Mouse (Mus musculus): ENCODE data around the gene Ifrd2.

The Ifrd2 gene

DNA sequence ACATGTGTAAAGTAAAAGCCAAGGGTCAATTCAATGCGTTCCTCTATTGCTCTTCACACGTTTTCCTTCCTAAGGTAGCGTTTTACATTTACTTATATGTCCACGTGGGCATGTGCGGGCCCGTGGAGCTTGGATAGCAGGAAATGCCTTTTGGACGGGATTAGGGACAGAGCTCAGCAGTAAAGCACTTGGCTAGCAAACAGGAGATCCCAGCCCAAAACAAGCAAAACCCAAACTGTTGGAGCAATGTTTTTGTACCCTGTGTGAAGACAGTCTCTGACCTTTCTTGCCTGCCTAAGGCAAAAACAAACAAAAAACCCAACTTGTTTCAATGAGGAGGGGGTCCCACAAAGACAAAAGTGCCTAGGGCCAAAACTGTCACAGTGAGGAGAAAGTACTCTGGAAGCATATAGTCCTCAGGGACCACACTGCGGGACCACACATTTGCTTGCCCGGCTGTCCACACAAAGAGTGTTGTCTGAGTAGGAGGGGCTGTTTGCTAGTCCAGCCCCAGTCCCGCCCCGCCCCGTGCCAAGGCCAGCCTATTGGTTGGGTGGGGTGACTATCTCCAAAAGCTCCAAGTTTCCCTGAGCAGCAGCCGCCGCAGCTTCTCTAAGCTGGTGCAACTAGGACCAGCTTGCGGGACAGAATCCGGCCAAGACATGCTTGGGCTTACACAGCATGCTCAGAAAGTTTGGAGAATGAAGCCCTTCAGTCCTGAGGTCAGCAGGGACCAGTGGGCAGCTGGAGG lies 10.9 kb upstream of the Ifrd2 start, which contains the start of gene Hyal1:
Gene Hyal1, plus strand, starts transcription at position 571 of the 751 bp plus-strand sequence.
- DNase-seq, result peak in 1 of 2 experiments; percentile 55

DNA sequence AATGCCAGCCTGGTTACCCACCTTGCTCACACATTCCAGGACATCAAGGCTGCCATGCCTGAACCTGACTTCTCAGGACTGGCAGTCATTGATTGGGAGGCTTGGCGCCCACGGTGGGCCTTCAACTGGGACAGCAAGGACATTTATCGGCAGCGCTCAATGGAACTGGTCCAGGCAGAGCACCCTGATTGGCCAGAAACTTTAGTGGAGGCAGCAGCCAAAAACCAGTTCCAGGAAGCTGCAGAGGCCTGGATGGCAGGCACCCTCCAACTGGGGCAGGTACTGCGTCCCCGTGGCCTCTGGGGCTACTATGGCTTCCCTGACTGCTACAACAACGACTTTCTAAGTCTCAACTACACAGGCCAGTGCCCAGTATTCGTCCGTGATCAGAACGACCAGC lies 9.6 kb upstream of the Ifrd2 start:
- no peak for DNase-seq

DNA sequence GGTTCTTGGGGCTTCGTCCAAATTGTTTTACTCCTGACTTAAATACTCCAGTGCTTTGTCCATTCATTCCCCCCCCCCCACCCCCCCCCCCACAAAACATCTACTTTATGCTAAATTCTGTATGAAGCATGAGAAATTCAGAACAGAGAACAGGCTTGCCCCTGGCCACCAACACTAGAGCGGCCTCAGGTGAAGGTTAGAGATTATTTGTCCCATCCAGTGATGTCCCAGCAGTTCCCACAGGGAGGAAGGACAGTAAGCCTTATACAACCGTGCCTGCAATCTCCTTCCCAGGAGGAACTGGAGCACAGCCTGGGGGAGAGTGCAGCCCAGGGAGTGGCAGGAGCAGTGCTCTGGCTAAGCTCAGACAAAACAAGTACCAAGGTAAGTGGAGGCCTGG lies 8.9 kb upstream of the Ifrd2 start, which contains the start of gene Naa80:
Gene Naa80, plus strand, starts transcription at position 301 of the 400 bp plus-strand sequence.
- DNase-seq, result no peak

GRCm38 (mm10) chr9:107579023-107579900 lies 8.2 kb upstream of the Ifrd2 start:
- peak; percentile 46 to 52 for DNase-seq

DNA sequence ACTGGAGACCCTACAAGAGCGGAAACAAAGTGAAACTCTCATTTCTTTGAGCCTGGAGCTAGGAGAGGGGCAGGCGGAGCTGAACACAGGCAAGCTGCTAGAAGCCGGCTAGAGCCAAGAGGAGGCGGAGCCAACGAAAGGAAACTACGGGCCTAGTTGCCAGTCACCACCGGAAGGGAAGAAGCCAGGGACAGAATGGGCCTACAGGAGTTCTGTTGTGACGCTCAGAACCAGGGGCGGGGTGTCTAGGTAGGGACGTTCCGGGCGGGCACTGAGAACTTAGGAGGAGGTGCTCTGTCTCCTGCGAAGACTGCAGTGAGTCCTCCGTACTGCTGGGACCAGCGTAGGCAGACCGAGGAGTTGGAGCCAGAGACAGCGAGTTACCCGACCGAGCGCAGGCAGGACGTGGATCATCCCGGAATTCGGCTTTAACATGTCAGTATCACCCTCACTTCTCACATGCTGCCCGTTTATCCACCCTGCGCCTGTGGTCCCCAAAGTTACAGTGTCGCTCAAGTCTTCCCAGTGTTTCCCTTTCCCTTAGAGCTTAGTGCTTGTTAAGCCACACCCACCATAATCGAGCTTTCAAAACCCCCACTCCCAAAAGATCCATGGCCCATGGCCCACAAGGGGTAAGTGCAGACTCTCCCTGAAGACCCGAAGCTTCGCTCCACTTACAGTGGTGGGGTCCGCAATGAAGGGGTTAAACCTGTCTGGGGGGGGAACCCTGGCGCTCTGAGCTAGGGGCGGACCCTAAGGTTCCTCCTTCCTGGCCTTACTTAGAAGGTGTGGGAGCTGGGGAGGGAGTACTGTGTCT lies 6.7 kb upstream of the Ifrd2 start, which contains the start of gene Hyal3:
Gene Hyal3, plus strand, starts transcription at position 318 of the 817 bp plus-strand sequence.
- DNase-seq, result peak; percentile 85

- no peak for DNase-seq
These were observed 5.9 kb upstream of the Ifrd2 start for GRCm38 (mm10) chr9:107581584-107581983.

- no peak for DNase-seq
These were observed 4.9 kb upstream of the Ifrd2 start for GRCm38 (mm10) chr9:107582509-107583062.

DNA sequence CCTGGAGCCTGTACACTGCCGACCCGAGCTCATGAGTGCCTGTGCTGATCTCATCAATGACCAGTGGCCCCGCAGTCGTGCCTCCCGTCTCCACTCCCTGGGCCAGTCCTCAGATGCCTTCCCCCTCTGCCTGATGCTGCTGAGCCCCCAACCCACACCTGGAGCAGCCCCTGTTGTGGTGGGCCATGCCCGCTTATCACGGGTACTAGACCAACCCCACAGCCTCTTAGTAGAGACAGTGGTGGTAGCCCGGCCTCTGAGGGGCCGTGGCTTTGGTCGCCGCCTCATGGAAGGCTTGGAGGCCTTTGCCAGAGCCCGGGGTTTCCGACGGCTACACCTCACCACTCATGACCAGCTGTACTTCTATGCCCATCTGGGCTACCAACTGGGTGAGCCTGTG lies 4.3 kb upstream of the Ifrd2 start:
- no peak for DNase-seq

- DNase-seq, result no peak
These were observed 938 bp upstream of the Ifrd2 start for GRCm38 (mm10) chr9:107586504-107586903.

DNA sequence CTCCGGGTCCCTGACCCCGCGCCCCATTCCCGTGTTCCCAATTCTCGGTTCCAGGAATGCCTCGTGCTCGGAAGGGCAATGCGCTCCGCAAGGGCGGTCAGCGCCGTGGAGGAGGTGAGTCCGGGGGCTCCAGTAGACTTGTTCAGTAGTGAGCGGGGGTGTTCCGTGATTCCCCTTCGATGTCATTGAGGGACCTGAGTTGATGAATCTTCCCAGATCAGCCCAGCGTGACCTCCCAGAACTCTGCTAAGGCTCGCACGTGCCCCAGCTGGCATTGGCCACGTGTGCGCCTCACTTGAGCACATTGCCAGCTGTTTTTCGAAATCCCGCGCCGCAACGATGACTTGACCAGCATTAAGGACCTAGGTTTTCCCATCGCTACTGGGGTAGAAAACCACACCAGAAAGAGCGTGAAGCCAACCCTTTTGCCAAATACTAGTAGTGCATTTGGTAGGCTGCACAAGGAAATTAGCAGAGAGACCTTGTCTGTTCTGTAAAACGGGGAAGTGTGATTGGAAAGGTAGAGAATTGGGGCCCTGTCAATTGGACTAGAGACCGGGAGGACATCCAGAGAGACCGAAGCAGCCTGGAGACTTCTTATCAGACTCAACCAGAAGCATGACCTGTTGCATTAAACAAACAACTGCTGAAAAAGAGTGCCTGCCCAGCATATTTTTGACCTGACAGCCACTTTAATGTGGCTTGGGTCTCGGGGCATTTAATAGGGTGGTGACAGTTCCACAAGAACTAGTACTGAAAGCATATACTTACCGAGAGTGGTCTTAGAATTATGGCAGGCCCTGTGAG lies 594 bp downstream of the Ifrd2 start:
- no peak for DNase-seq

DNA sequence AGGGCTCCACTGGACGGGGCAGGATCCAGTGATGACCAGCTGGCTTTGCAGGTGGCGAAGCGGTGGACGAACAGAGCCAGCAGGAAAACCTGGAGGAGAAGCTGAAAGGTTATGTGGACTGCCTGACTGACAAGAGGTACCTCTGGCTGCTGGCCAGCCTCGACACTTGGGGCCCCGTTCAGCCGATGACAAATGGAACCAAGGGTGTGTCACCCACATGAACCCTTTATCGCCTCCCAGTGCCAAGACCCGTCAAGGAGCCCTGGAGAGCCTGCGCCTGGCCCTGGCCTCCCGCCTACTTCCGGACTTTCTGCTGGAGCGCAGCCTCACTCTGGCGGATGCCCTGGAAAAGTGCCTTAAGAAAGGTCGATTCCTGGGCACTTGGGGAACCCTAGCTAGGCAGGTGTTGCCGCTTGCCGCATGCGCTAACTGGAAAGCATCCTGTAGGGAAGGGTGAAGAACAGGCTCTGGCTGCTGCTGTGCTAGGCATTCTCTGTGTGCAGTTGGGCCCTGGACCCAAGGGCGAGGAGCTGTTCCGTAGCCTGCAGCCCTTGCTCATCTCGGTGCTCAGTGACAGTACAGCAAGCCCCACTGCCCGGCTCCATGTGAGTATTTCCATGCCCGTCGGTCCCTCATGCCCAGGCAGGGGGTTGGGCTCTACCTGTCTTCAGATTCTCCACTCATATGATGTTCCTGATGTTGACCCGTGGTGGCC lies 2.8 kb downstream of the Ifrd2 start:
- DNase-seq, result no peak

DNA sequence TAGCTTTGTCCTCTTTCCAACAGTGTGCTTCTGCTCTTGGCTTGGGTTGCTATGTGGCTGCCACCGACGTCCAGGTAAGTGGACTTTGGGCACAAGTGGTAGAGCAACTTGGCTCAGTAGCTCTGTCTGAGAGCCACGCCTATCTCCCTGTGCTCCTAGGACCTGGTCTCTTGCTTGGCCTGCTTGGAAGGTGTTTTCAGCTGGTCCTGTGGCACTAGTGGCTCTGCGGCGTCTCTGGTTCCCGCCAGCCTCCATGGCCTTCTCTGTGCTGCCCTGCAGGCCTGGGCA lies 3.3 kb downstream of the Ifrd2 start:
- DNase-seq, result no peak

DNA sequence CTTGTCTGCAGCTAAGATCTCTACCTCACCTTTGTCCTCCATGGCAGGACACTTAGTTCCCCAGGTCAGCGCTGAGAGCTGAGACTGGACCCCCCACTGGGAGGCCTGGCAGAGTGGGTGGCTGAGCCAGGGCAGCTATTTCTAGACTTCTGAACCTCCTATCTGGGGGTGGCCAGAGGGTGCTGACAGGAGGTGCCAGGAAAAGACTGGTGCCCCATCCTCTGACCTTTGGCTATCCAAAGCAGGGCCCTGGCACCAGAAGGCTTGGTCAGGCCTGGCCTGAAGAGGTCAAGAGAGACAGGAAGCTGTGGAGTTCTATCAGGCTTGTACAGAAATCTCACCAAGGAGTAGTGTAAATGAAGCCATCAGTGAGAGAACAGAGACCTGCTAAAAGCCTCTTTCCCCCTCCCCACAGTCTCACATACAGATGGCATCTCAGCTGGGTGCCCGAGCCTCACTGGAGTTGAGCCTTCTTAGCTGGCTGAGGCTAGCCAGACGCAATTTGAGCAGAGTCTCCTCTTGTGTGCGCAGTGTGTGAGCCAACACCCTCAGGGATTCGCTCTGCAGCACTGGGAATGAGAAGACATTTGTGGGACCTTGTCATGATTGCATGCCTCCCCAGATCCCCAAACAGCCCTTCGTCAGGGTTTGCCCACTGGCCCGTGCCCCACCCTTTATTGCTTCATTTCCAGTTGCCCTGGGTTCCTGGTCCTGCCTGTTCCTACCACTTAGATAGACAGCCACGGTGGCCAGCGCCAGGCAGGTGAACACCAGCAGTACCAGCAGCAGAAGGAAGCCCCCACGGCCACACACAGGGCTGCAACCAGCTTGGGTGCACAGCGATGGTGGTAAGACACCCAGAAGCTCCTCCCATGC lies 5.9 kb downstream of the Ifrd2 start:
- DNase-seq, result peak; percentile 86 to 88

DNA sequence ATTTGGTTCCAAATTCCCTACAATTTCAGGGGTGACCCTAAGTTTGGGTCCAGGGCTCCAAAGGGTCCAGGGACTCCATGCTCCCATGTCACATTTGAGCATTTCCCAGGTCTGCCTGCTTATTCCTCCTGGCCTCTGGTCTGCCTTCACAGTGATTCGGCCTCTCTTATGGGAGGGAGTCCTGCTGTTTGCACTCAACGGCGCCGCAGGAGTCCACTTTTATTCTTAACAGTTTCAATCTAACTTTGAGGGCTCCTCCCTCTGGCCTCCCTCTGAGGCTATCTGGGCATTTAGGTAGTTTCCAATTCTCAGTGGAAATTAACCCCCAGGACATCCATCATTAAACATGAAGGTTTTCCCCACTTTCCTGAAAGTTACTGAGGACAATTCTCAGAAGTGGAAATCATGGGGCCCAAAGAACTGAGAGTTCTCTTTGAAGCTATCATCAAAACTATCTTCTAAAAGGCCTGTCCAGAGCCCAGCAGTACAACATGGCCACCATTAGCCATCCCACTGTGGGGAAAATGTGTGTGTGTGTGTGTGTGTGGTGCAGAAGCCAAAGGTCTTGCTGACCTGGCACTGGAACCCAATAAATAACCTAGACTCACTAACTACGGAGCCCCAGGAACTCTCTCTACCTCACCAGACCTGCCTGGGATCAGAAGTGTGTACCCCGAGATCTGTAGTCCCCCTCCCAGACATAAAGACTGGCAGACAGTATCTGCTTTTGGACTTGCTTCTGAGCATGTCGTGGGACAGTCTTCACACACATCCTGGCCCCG lies 7.0 kb downstream of the Ifrd2 start:
- DNase-seq, result no peak

- DNase-seq, result no peak
These were observed 9.5 kb downstream of the Ifrd2 start for GRCm38 (mm10) chr9:107596619-107597569.

GRCm38 (mm10) chr9:107598385-107598784 lies 10.9 kb downstream of the Ifrd2 start:
- no peak for DNase-seq

GRCm38 (mm10) chr9:107599433-107599832 lies 12.0 kb downstream of the Ifrd2 start:
- DNase-seq, result no peak

DNA sequence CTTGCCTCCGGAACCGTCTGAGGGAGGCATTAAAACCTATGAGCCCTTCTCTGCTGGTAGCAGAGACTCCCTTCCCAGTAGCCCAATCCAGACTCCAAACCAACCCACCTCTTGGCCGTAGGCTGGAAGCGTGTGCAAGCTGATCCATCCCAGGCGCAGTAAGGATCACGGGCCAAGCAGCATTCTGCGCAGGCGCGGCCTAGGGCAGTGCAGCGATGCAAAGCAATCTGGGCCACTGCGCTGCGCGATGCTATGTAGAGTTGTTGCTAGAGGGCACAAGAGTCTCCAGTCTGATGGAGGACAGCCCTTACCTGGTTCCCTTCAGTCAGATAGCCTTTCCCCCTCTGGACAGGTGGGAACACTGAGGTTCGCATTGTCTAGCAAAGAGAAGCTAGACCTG lies 12.4 kb downstream of the Ifrd2 start:
- peak; percentile 55 to 67 for DNase-seq

All from cerebellum, postnatal 36 days (tissue).